ENCODE assay signal across 8 mouse cellular contexts in genomic region chr14:74947376-74948013, GRCm38 (mm10). TPM values are rescaled to one million over a fixed set of nuclear protein-coding genes. Genes with fewer than 3 reads are reported as not detected.
DNase-seq lines count a peak whose midpoint lies in the region; ATAC-seq and TF ChIP-seq lines count a peak whose summit lies in the region.

Lrch1 (minus strand) TSS chr14:74947876.

- H3K27me3 ChIP-seq in hindbrain, embryonic 14.5 days (ENCODE audit: control insufficient read depth, insufficient read depth, low read length), result no peaks in the 10 kb centered on the region

- peak within 1 kb of the TSS; percentile 70 for H3K4me3 ChIP-seq in hindbrain, embryonic 14.5 days (replicated peaks; ENCODE audit: low read length)
- peak within 1 kb of the TSS; percentile 85 for H3K4me3 ChIP-seq in left cerebral cortex, adult 2 months
- peak within 1 kb of the TSS; percentile 61 for H3K4me3 ChIP-seq in macrophage (ENCODE audit: inconsistent target)

- peak; percentile 63 for ATAC-seq in hindbrain, embryonic 14.5 days (ENCODE audit: low FRiP score)

- peaks cover 46% of the 10 kb centered on the region for H3K79me2 ChIP-seq in macrophage (ENCODE audit: inconsistent target)

- under 1% methylated on average over 63 of the region's 65 CpGs for WGBS in hindbrain, embryonic 14.5 days
- under 1% methylated on average over 49 of the region's 65 CpGs for WGBS in macrophage (ENCODE audit: missing documents)

- no peaks in the 10 kb centered on the region for H3K9me3 ChIP-seq in hindbrain, embryonic 14.5 days (ENCODE audit: control insufficient read depth, low read length)

- no peaks in the 10 kb centered on the region for H3K36me3 ChIP-seq in hindbrain, embryonic 14.5 days (replicated peaks; ENCODE audit: control insufficient read depth, insufficient read depth)
- no peaks in the 10 kb centered on the region for H3K36me3 ChIP-seq in macrophage (ENCODE audit: inconsistent target)

- TF ChIP-seq CTCF in left cerebral cortex, adult 2 months (IDR thresholded peaks at IDR 0.05), result no peak

- H3K4me1 ChIP-seq in hindbrain, embryonic 14.5 days (replicated peaks; ENCODE audit: control insufficient read depth, insufficient read depth, low read length), result peaks cover 21% of the 10 kb centered on the region

- DNase-seq in T-cell, adult 2 months (ENCODE audit: low spot score), result peak; percentile 87
- peak; percentile 84 to 85 for DNase-seq in cerebellum, postnatal 14 days
- peak; percentile 59 to 62 for DNase-seq in frontal cortex, postnatal 25 days (ENCODE audit: low spot score in 2 of 2)
- DNase-seq in hindbrain, embryonic 14.5 days (ENCODE audit: low spot score), result peak; percentile 85
- peak; percentile 73 to 81 for DNase-seq in left cerebral cortex, adult 2 months (ENCODE audit: extremely low spot score in 1 of 2, low spot score in 2 of 2)
- DNase-seq in retina, postnatal 7 days (ENCODE audit: low read depth, low spot score), result peak; percentile 33
- DNase-seq in urinary bladder, adult 2 months (ENCODE audit: low spot score), result peak; percentile 74

- H3K9ac ChIP-seq in hindbrain, embryonic 14.5 days, result peak within 1 kb of the TSS; percentile 88

- intact Hi-C loops in left cerebral cortex, adult 2 months (cut with DNase I), result loop anchor here (1.0 to 5.0 kb wide), 5 partner anchors 32 to 183 kb away; no protein-coding TSS in a partner anchor

- H3K4me2 ChIP-seq in hindbrain, embryonic 14.5 days (replicated peaks), result peak within 1 kb of the TSS; percentile 76

- peak within 1 kb of the TSS; percentile 91 for H3K27ac ChIP-seq in hindbrain, embryonic 14.5 days
- H3K27ac ChIP-seq in left cerebral cortex, adult 2 months, result peak within 1 kb of the TSS; percentile 95
- H3K27ac ChIP-seq in macrophage, result peak within 1 kb of the TSS; percentile 60

RNA-seq across cellular contexts. Expression of gene Lrch1, which starts in this region (rescaled TPM):
- 16.7 and 22.0 TPM in 2 replicates for polyA plus RNA-seq in hindbrain, embryonic 14.5 days (2014; fragmentation: Nextera tagmentation; extraction: Ambion mirVana)
- total RNA-seq in left cerebral cortex, adult 2 months (2021), result 10 to 100 TPM; 14.8 to 16.3 TPM
- total RNA-seq in macrophage (2018; cell fraction: chromatin; rRNA removed), result 100 to 1,000 TPM in 2 of 26 experiments, 10 to 100 TPM in 24; 24.6 to 189 (median 55.7) TPM
- total RNA-seq in macrophage (2018; cell fraction: cytosol; rRNA removed), result 10 to 100 TPM; 11.5 to 21.4 (median 16.2) TPM
- total RNA-seq in macrophage (2018; cell fraction: nucleus; rRNA removed), result 100 to 1,000 TPM in 1 of 26 experiments, 10 to 100 TPM in 25; 21.1 to 118 (median 40.9) TPM
- 10.1 to 12.0 TPM (median 11.9 TPM) in 3 replicates for polyA plus RNA-seq in macrophage (2018)
- polyA plus RNA-seq in urinary bladder, adult 2 months (2012; rRNA removed), result 23.0 and 27.0 TPM in 2 replicates

Comparison
In these comparisons a context has a peak if more than half of its experiments do, and no peak if none do; other contexts are left out.
1. Peak in every context shown above with its lines: DNase-seq, ATAC-seq, H3K4me3 ChIP-seq and H3K27ac ChIP-seq.
2. DNase-seq: peak in every context shown above with its lines; median percentile 87 in T-cell, adult 2 months; 85 in hindbrain, embryonic 14.5 days; 84 in cerebellum, postnatal 14 days; 77 in left cerebral cortex, adult 2 months; 74 in urinary bladder, adult 2 months; 60 in frontal cortex, postnatal 25 days; 33 in retina, postnatal 7 days.